Mouse (Mus musculus): ENCODE results near the gene Cenpp. TPM values are rescaled to one million over a fixed set of nuclear protein-coding genes. Genes with fewer than 3 reads are reported as not detected.

The Cenpp gene
- polyA plus RNA-seq, 1 experiment: 2.5 TPM

DNA sequence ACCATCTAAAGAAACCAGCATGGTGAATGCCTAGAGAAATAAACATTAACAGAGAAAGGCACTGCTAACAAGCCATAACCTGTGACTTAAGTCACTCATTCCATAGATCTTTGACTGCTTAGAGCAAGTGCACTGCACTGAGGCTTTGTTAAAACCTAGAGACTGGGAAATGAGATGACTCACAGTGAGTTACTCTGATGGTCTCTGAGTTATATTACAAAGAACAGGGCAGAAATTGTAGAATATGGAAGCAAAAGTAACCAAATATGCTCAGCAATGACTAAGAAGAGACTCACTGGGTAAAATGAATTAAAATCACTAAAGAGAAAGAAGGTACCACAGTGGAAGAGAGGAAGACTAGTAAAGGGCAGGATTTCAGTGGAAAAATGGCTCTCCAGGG, 68.7 kb downstream of the Cenpp start:
- no peaks in the 10 kb centered on the region for H3K27me3 ChIP-seq (ENCODE audit: control insufficient read depth, insufficient read depth, low read length)
- DNase-seq: no peak
- no peaks in the 10 kb centered on the region for H3K4me1 ChIP-seq (replicated peaks; ENCODE audit: control insufficient read depth, insufficient read depth, low read length)
- no peak overlapping the region for H3K4me3 ChIP-seq (ENCODE audit: control insufficient read depth, insufficient read depth, low read length)
- H3K36me3 ChIP-seq (ENCODE audit: control insufficient read depth, insufficient read depth, low read length): no peaks in the 10 kb centered on the region
- H3K27ac ChIP-seq (ENCODE audit: control insufficient read depth, insufficient read depth, low read length): no peak overlapping the region
- no peak for TF ChIP-seq POLR2A (IDR thresholded peaks at IDR 0.05; ENCODE audit: control insufficient read depth, extremely low read depth, insufficient read depth, low read length, poor library complexity)
- no peak for TF ChIP-seq CTCF (IDR thresholded peaks at IDR 0.05; ENCODE audit: borderline replicate concordance, control insufficient read depth, extremely low read depth, insufficient read depth, low read length, poor library complexity)

DNA sequence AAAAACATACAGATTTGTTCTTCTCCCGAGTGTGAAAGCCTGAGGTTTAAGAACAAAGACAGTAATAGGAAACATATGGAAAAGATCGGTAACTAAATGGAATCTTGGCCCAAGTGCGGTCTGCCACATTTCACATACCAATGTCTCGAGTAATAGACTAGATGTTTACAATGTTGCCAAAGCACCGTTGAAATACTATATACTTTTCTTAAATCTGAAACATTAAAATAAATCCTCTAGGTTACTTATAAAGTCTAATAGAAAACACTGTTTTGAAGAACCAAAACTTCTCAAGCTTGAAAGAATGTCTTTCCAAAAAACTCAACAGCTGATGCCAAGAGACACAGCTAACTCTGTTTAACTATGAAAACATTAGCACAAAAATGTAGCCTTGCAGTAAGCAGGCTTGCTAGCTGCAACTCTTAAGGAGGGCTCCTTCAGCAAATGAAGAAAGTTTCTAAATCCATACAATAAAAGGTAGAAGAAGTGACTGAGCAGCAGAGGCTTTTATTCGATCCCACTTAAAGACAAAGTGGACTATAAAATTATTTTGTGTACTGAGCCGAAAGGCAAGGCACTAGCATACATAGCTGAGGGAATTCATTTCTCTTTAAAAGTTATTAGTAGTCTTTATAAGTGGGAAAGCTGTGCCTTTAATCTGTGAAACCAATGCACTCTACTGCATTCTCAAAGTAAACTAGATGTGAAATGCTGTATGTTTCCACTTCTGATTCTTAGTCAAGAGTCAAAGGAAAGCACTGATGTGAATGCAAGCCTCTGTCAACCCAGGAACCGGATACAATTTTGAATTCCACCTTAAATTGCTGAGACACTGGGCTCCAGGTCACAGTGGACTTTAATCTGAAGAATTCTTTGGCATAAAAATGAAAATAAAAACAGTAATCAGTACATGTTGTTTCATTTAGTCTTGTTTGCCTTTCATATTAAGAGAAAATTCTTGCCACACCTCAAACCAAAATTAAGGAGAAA, 70.7 kb downstream of the Cenpp start, which contains the start of gene Omd:
Omd (plus strand) TSS at position 922 of the 990 bp plus-strand sequence.
- H3K27ac ChIP-seq (ENCODE audit: control insufficient read depth, insufficient read depth, low read length): no peak within 1 kb of the TSS
- DNase-seq: no peak
- WGBS: 90% methylated on average over 8 of the region's 8 CpGs

DNA sequence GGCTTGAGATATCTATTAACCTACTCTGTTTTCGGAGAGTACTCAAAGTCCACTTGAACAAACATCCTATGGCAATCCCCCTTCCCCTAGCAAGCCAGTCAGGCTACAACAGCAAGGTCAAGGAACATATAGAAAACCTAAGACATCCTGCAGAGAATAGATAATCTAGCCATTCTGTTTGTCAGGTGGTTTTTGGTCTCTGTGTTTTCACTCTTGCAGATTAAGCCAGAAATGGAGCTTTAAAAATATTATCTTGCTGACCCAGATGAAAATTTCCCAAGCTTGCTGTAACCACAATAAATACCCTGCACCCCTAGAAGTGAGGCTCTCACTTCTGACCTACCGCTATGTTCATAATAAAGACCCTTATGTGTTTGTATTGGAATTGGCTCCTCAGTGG, 81.2 kb downstream of the Cenpp start:
- H3K36me3 ChIP-seq (ENCODE audit: control insufficient read depth, insufficient read depth, low read length): no peaks in the 10 kb centered on the region
- 96% methylated on average over 2 of the region's 2 CpGs for WGBS

More for the DNA sequence above, 70.7 kb downstream of the Cenpp start, which contains the start of gene Omd:
- Histone ChIP-seq H3K4me3 (ENCODE audit: control insufficient read depth, insufficient read depth, low read length) (no peak within 1 kb of the TSS), H3K36me3 (ENCODE audit: control insufficient read depth, insufficient read depth, low read length) (no peaks in the 10 kb centered on the region), H3K27me3 (ENCODE audit: control insufficient read depth, insufficient read depth, low read length) (no peaks in the 10 kb centered on the region), H3K4me1 (replicated peaks; ENCODE audit: control insufficient read depth, insufficient read depth, low read length) (no peaks in the 10 kb centered on the region)
- TF ChIP-seq CTCF (IDR thresholded peaks at IDR 0.05; ENCODE audit: borderline replicate concordance, control insufficient read depth, extremely low read depth, insufficient read depth, low read length, poor library complexity): no peak
- no peak for TF ChIP-seq POLR2A (IDR thresholded peaks at IDR 0.05; ENCODE audit: control insufficient read depth, extremely low read depth, insufficient read depth, low read length, poor library complexity)

DNA sequence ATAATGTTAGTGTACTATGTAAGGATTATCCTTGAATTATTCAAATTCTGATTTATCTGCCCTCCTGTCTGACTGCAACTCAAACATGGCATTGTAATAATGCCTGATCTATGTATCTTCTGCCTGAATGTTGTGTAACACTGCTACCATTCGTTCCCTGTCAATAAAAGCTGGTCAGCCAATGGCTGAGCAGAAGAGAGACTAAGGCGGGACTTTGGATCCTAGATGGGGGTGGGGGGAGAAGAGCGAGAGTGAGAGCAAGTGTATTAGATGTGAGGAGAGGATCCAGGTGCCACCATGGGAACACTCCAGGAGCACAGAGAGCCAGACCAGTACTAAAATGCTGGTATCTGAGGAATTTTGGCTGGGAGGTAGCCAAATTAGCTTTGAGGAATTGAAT, 82.2 kb downstream of the Cenpp start:
- Histone ChIP-seq H3K36me3 (ENCODE audit: control insufficient read depth, insufficient read depth, low read length) (no peaks in the 10 kb centered on the region), H3K27me3 (ENCODE audit: control insufficient read depth, insufficient read depth, low read length) (no peaks in the 10 kb centered on the region), H3K4me1 (replicated peaks; ENCODE audit: control insufficient read depth, insufficient read depth, low read length) (no peaks in the 10 kb centered on the region), H3K4me3 (ENCODE audit: control insufficient read depth, insufficient read depth, low read length) (no peak overlapping the region), H3K27ac (ENCODE audit: control insufficient read depth, insufficient read depth, low read length) (no peak overlapping the region)
- no peak for DNase-seq
- TF ChIP-seq POLR2A (IDR thresholded peaks at IDR 0.05; ENCODE audit: control insufficient read depth, extremely low read depth, insufficient read depth, low read length, poor library complexity) (no peak), CTCF (IDR thresholded peaks at IDR 0.05; ENCODE audit: borderline replicate concordance, control insufficient read depth, extremely low read depth, insufficient read depth, low read length, poor library complexity) (no peak)
- 97% methylated on average over 3 of the region's 3 CpGs for WGBS

More for the DNA sequence above, 81.2 kb downstream of the Cenpp start:
- TF ChIP-seq CTCF (IDR thresholded peaks at IDR 0.05; ENCODE audit: borderline replicate concordance, control insufficient read depth, extremely low read depth, insufficient read depth, low read length, poor library complexity) (no peak), POLR2A (IDR thresholded peaks at IDR 0.05; ENCODE audit: control insufficient read depth, extremely low read depth, insufficient read depth, low read length, poor library complexity) (no peak)
- DNase-seq: no peak
- Histone ChIP-seq H3K27ac (ENCODE audit: control insufficient read depth, insufficient read depth, low read length) (no peak overlapping the region), H3K27me3 (ENCODE audit: control insufficient read depth, insufficient read depth, low read length) (no peaks in the 10 kb centered on the region), H3K4me3 (ENCODE audit: control insufficient read depth, insufficient read depth, low read length) (no peak overlapping the region), H3K4me1 (replicated peaks; ENCODE audit: control insufficient read depth, insufficient read depth, low read length) (no peaks in the 10 kb centered on the region)

DNA sequence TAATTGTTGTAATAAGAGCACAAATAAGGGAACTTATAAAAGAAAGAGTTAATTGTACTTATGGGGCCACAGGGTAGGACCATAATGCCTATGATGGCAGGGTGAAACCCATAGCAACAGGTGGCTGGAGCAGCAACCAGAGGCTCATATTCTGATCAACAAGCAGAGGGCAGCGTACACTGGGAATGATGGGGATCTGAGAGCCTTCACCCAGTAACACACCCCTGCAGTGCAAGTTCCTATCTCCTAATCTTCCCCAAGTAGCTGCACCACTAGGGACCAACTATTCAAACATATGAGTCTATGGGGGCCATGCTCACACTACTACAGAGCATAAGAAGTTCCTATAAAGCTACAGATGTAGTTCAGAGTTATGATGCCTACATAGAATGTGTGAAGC, 88.2 kb downstream of the Cenpp start:
- DNase-seq: no peak
- TF ChIP-seq CTCF (IDR thresholded peaks at IDR 0.05; ENCODE audit: borderline replicate concordance, control insufficient read depth, extremely low read depth, insufficient read depth, low read length, poor library complexity) (no peak), POLR2A (IDR thresholded peaks at IDR 0.05; ENCODE audit: control insufficient read depth, extremely low read depth, insufficient read depth, low read length, poor library complexity) (no peak)
- H3K27ac ChIP-seq (ENCODE audit: control insufficient read depth, insufficient read depth, low read length): no peak overlapping the region
- H3K4me1 ChIP-seq (replicated peaks; ENCODE audit: control insufficient read depth, insufficient read depth, low read length): no peaks in the 10 kb centered on the region
- H3K27me3 ChIP-seq (ENCODE audit: control insufficient read depth, insufficient read depth, low read length): no peaks in the 10 kb centered on the region
- 92% methylated on average over 1 of the region's 1 CpGs for WGBS
- no peaks in the 10 kb centered on the region for H3K36me3 ChIP-seq (ENCODE audit: control insufficient read depth, insufficient read depth, low read length)
- no peak overlapping the region for H3K4me3 ChIP-seq (ENCODE audit: control insufficient read depth, insufficient read depth, low read length)

DNA sequence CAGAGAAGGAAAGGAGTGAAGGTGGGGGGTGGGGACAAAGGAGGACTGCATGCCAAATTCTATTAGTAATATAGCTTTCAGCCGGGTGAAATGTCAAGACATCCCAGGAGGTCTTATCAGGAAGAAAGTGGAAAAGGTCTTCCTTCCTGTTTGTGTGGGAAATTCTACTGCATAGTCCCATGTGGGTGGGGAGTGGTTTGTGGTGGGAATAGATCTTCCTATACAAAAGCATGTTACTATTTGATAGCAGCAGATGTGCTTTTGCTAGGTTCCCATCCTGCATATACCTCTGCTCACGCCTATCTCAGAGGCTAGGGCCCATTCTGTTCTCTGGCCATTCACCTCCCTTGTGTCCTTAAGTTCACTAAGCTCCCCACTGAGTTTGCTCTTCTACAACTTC, 91.7 kb downstream of the Cenpp start:
- H3K4me3 ChIP-seq (ENCODE audit: control insufficient read depth, insufficient read depth, low read length): no peak overlapping the region
- 13% methylated on average over 2 of the region's 2 CpGs for WGBS
- no peak for DNase-seq
- TF ChIP-seq CTCF (IDR thresholded peaks at IDR 0.05; ENCODE audit: borderline replicate concordance, control insufficient read depth, extremely low read depth, insufficient read depth, low read length, poor library complexity) (no peak), POLR2A (IDR thresholded peaks at IDR 0.05; ENCODE audit: control insufficient read depth, extremely low read depth, insufficient read depth, low read length, poor library complexity) (no peak)
- H3K4me1 ChIP-seq (replicated peaks; ENCODE audit: control insufficient read depth, insufficient read depth, low read length): no peaks in the 10 kb centered on the region
- no peak overlapping the region for H3K27ac ChIP-seq (ENCODE audit: control insufficient read depth, insufficient read depth, low read length)
- no peaks in the 10 kb centered on the region for H3K36me3 ChIP-seq (ENCODE audit: control insufficient read depth, insufficient read depth, low read length)
- H3K27me3 ChIP-seq (ENCODE audit: control insufficient read depth, insufficient read depth, low read length): no peaks in the 10 kb centered on the region
